Mouse (Mus musculus): ENCODE data around the gene Gm12166.
"Not testable (repeated sequence)": the region's sequence is repeated elsewhere in the genome, so short reads cannot be mapped to it uniquely, and the experiment has no call there.

Gene Gm12166

GRCm38 (mm10) chr11:46052105-46052659 lies at the start of gene Gm12166:
Gm12166 (minus strand) TSS chr11:46052321.
- in situ Hi-C loops (cut with MboI, MseI), result not testable (repeated sequence)

GRCm38 (mm10) chr11:46097062-46097461 lies 44.9 kb upstream of the Gm12166 start:
- in situ Hi-C loops (cut with MboI, MseI), result no loop called here

GRCm38 (mm10) chr11:46096265-46096649 lies 44.1 kb upstream of the Gm12166 start:
- in situ Hi-C loops (cut with MboI, MseI), result no loop called here

GRCm38 (mm10) chr11:46095477-46096264 lies 43.5 kb upstream of the Gm12166 start:
- in situ Hi-C loops (cut with MboI, MseI), result no loop called here

GRCm38 (mm10) chr11:46092121-46092520 lies 40.0 kb upstream of the Gm12166 start:
- in situ Hi-C loops (cut with MboI, MseI), result no loop called here

- in situ Hi-C loops (cut with MboI, MseI), result no loop called here
Measured at GRCm38 (mm10) chr11:46090951-46091667, 39.0 kb upstream of the Gm12166 start.

- in situ Hi-C loops (cut with MboI, MseI), result no loop called here
Measured at GRCm38 (mm10) chr11:46090036-46090725, 38.1 kb upstream of the Gm12166 start.

GRCm38 (mm10) chr11:46089081-46089713 lies 37.1 kb upstream of the Gm12166 start:
- in situ Hi-C loops (cut with MboI, MseI), result no loop called here

GRCm38 (mm10) chr11:46086446-46086845 lies 34.3 kb upstream of the Gm12166 start:
- in situ Hi-C loops (cut with MboI, MseI), result no loop called here

- in situ Hi-C loops (cut with MboI, MseI), result no loop called here
Measured at GRCm38 (mm10) chr11:46085398-46086163, 33.5 kb upstream of the Gm12166 start.

- in situ Hi-C loops (cut with MboI, MseI), result no loop called here
Measured at GRCm38 (mm10) chr11:46084568-46084967, 32.4 kb upstream of the Gm12166 start.

- in situ Hi-C loops (cut with MboI, MseI), result no loop called here
Measured at GRCm38 (mm10) chr11:46083835-46084444, 31.8 kb upstream of the Gm12166 start.

GRCm38 (mm10) chr11:46083405-46083804 lies 31.3 kb upstream of the Gm12166 start:
- in situ Hi-C loops (cut with MboI, MseI), result no loop called here

- in situ Hi-C loops (cut with MboI, MseI), result no loop called here
Measured at GRCm38 (mm10) chr11:46081075-46081474, 29.0 kb upstream of the Gm12166 start.

- in situ Hi-C loops (cut with MboI, MseI), result no loop called here
Measured at GRCm38 (mm10) chr11:46077732-46078375, 25.7 kb upstream of the Gm12166 start.

GRCm38 (mm10) chr11:46077304-46077703 lies 25.2 kb upstream of the Gm12166 start:
- in situ Hi-C loops (cut with MboI, MseI), result no loop called here

- in situ Hi-C loops (cut with MboI, MseI), result no loop called here
Measured at GRCm38 (mm10) chr11:46076442-46077158, 24.5 kb upstream of the Gm12166 start.

GRCm38 (mm10) chr11:46075507-46075906 lies 23.4 kb upstream of the Gm12166 start:
- in situ Hi-C loops (cut with MboI, MseI), result no loop called here

Data from T-helper 1 cell (primary cell).